Mouse (Mus musculus): ENCODE results near the gene Plaur. TPM values are rescaled to one million over a fixed set of nuclear protein-coding genes. Genes with fewer than 3 reads are reported as not detected.

Plaur gene
- polyA plus RNA-seq, 1 experiment from 2014 or later: 3.5 TPM

DNA sequence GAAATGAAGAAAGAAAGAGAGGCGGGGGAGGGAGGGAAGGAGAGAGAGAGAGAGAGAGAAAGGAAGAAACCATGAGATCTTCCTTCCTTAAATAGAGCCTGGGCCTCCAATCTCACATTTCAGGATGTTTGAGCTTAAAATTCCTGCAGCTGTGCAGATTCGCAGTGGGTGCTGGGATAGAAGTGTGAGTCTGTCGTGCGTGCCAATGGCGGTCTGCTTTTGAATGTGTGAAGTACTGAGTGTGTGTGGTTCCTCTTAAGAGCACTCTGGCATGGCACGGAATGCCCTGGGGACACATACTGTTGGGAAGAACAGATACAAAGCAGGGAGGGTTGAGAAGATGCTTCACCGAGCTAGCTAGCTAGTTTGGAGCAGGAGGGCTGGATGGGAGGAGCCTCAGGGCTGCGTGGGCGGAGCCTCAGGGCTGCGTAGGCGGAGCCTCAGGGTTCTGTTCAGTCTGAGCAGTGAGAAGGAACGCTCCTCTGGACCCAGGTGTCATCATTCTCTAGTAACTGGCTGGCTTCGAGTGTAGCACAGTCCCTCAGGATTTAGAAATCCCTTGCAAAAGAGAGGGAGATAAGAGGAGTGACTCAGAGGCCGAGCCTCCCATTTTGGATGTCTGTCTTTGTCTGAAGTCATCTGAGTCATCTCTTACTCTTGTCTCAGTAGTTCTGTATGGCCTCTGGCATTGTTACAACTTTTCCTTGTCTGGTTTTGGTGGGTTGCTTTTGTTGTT lies 13.3 kb upstream of the Plaur start:
- Histone ChIP-seq H3K27me3 (0 out of 2 replicates have a peak, but pooled peaks cover 3% of the 10 kb centered on the region), H3K27ac (no peak overlapping the region), H3K9me3 (no peaks in the 10 kb centered on the region), H3K4me3 (no peak overlapping the region), H3K36me3 (no peaks in the 10 kb centered on the region), H3K4me2 (replicated peaks) (no peak overlapping the region), H3K9ac (no peak overlapping the region), H3K4me1 (0 out of 2 replicates have a peak, but pooled peaks cover 3% of the 10 kb centered on the region)
- WGBS: 63% methylated on average over 14 of the region's 14 CpGs
- ATAC-seq (ENCODE audit: low FRiP score, low read depth): no peak

DNA sequence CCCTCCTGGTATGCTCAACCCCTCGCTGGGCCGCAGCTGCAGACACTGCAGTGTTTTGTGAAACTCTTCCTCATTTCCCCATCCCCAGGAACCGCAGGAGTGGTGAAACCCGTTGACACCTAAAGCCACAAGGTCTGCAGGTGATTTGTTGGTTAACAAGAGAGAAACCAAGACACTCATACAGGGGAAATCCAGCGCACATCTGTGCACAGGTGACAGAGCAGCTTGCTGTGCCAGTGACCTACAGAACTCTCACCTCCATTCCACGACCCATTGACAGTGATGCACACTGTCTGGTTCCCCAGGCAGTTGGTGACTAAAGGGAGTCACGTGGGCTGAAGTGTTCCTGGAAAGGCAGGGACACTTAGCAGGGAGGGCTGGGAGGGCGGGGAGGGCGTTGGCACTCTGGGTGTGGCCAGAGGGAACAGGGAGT lies 11.7 kb upstream of the Plaur start:
- Histone ChIP-seq H3K27ac (no peak overlapping the region), H3K4me3 (no peak overlapping the region), H3K36me3 (no peaks in the 10 kb centered on the region), H3K9me3 (no peaks in the 10 kb centered on the region), H3K4me1 (0 out of 2 replicates have a peak, but pooled peaks cover 3% of the 10 kb centered on the region), H3K4me2 (replicated peaks) (no peak overlapping the region), H3K27me3 (0 out of 2 replicates have a peak, but pooled peaks cover 3% of the 10 kb centered on the region), H3K9ac (no peak overlapping the region)
- no peak for ATAC-seq (ENCODE audit: low FRiP score, low read depth)
- 57% methylated on average over 9 of the region's 9 CpGs for WGBS

DNA sequence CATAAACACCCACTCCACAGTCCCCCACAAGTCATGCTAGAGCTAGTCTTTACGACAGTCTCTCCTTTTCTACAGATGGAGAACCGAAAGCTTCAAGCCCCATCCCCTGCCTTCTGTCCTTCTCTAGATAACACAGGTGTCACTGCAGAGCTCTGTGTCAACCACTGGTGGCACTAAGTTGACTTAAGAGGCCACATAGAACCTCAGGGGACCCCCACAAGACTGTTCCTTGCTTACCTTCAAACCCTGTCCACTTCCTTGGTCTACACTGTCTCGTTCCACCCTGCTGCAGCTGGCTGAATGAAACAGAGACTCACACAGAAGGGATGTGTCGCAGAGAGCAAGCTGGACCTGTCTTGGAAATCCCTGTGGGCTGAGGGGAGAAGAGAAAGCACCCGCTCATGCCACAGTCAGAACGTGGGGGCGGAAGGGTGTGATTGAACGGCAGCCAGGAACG lies 10.4 kb upstream of the Plaur start, which contains the start of gene Irgc1:
Irgc1 (minus strand) TSS at position 443 of the 457 bp plus-strand sequence.
- Histone ChIP-seq H3K36me3 (no peaks in the 10 kb centered on the region), H3K9ac (no peak within 1 kb of the TSS), H3K4me2 (replicated peaks) (no peak within 1 kb of the TSS), H3K27ac (no peak within 1 kb of the TSS), H3K9me3 (no peaks in the 10 kb centered on the region), H3K27me3 (0 out of 2 replicates have a peak, but pooled peaks cover 3% of the 10 kb centered on the region), H3K4me3 (no peak within 1 kb of the TSS), H3K4me1 (0 out of 2 replicates have a peak, but pooled peaks cover 3% of the 10 kb centered on the region)
- WGBS: 74% methylated on average over 9 of the region's 9 CpGs
- no peak for ATAC-seq (ENCODE audit: low FRiP score, low read depth)

DNA sequence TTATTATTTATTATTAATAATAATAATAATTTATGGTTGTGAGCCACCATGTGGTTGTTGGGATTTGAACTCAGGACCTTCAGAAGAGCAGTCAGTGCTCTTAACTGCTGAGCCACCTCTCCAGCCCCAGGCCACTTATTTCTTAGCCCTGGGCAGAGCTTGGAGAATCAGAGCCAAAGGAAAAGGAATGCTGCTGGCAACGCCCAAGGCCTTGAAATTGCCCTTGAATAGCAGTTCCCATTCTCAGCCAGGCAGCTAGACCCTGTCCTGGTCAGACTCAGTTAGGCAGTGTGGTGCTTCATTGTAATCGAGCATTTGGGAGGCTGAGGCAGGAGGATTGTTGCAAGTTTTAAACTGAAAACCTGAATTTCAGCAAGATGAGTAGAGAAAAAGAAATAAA lies 8.1 kb upstream of the Plaur start:
- no peak for ATAC-seq (ENCODE audit: low FRiP score, low read depth)
- H3K4me2 ChIP-seq (replicated peaks): no peak overlapping the region
- 69% methylated on average over 2 of the region's 2 CpGs for WGBS
- H3K4me1 ChIP-seq: 0 out of 2 replicates have a peak, but pooled peaks cover 3% of the 10 kb centered on the region
- H3K4me3 ChIP-seq: no peak overlapping the region
- H3K9me3 ChIP-seq: no peaks in the 10 kb centered on the region
- no peak overlapping the region for H3K9ac ChIP-seq
- 0 out of 2 replicates have a peak, but pooled peaks cover 3% of the 10 kb centered on the region for H3K27me3 ChIP-seq
- H3K27ac ChIP-seq: no peak overlapping the region
- H3K36me3 ChIP-seq: no peaks in the 10 kb centered on the region

DNA sequence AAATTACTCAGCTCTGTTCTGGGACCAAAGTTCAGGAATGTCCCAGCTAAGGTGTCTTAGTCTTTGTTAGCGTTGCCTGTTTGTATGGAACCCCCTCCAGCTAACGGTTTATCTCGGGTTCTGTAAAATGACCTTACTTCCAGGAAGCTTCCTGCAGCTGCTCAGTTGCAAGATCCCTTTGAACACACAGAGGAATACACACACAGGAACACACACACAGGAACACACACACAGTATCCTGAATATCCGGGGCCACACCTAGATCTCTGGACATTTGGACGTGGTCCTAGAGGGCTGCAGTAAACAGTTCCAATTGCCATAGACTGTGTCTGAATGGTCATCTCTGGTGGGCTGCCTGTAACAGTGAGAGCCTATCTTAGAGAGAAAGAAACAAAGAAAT lies 6.6 kb upstream of the Plaur start:
- no peak for ATAC-seq (ENCODE audit: low FRiP score, low read depth)
- Histone ChIP-seq H3K4me3 (no peak overlapping the region), H3K4me2 (replicated peaks) (no peak overlapping the region), H3K9ac (no peak overlapping the region), H3K4me1 (0 out of 2 replicates have a peak, but pooled peaks cover 3% of the 10 kb centered on the region), H3K27ac (no peak overlapping the region), H3K36me3 (no peaks in the 10 kb centered on the region), H3K9me3 (no peaks in the 10 kb centered on the region), H3K27me3 (0 out of 2 replicates have a peak, but pooled peaks cover 6% of the 10 kb centered on the region)
- 78% methylated on average over 5 of the region's 5 CpGs for WGBS

DNA sequence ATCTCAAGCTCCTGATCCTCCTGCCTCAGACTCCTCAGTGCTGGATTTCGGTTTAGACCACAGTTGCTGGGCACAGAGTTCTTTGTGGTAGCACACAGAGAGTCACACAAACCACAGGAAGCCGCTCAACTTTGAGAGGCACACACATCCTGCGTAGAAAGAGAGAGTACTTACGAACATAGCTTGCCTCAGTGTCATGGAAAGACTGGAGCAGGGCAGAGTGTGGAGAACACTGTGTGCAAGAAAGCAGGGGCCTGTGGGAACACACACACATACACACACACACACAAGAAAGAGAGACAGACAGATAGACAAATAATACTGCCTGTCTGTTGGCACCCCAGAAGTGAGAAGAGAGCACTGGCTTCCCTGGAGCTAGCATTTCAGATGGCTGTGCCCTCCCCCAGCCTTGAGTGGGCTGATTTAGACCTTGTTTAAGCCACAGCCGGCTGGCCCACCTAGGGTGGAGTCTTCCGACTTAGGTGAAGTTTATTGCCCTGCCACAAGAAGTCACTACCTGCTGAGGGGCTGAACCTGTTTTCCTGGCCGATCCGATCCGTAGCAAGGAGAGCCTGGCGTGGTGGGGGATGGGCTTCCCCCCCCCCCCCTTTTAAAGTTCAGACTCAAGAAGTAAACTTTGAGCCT lies 4.4 kb upstream of the Plaur start:
- no peaks in the 10 kb centered on the region for H3K36me3 ChIP-seq
- H3K27me3 ChIP-seq: peaks cover 10% of the 10 kb centered on the region; the same call in 1 of the 2 replicates
- no peaks in the 10 kb centered on the region for H3K9me3 ChIP-seq
- no peak for ATAC-seq (ENCODE audit: low FRiP score, low read depth)
- H3K9ac ChIP-seq: no peak overlapping the region
- peaks cover 9% of the 10 kb centered on the region for H3K4me1 ChIP-seq
- H3K27ac ChIP-seq: no peak overlapping the region
- 48% methylated on average over 10 of the region's 10 CpGs for WGBS
- no peak overlapping the region for H3K4me2 ChIP-seq (replicated peaks)
- H3K4me3 ChIP-seq: no peak overlapping the region

DNA sequence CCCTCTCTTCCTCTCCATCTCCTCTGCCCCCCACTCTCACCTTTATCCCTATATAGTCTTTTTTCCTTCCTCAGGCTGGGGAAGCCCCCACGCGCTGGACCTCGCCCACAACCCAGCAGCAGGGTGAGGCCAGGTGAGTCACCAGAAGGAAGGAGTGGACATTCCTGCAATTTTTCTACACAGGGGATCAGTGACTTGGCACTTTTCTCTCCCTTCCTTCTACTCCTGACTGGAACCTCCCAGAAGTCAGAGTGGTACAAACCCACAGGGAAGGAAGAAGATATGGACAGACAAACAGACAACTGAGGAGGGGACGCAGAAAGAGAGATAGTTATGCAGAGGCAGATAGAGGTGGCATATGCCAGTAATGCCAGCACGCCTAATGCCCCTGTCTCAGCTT lies 2.8 kb upstream of the Plaur start:
- 85% methylated on average over 5 of the region's 5 CpGs for WGBS
- H3K9me3 ChIP-seq: no peaks in the 10 kb centered on the region
- H3K27ac ChIP-seq: no peak overlapping the region
- H3K27me3 ChIP-seq: peaks cover 10% of the 10 kb centered on the region; the same call in 1 of the 2 replicates
- H3K4me2 ChIP-seq (replicated peaks): no peak overlapping the region
- H3K36me3 ChIP-seq: no peaks in the 10 kb centered on the region
- no peak for ATAC-seq (ENCODE audit: low FRiP score, low read depth)
- H3K9ac ChIP-seq: no peak overlapping the region
- H3K4me3 ChIP-seq: no peak overlapping the region
- H3K4me1 ChIP-seq: peaks cover 10% of the 10 kb centered on the region

DNA sequence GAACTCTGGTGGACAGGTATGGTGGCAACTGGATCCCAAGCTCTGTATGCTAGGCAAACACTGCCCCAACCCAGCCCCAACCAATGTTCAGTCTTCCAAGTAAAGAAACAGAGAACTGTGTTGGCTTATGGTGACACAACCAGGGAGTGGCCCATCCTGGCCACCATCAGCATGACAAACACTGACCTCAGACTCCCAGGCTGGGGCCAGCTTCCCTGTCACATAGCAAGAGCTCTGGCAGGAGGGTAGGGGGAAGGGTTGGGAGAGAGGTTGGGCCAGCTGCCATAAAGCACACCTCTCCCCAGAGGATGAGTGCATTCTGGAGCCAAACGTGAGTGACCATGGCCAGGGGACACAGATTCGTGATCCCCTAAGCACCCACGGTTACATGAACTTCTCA lies 2.4 kb upstream of the Plaur start:
- Histone ChIP-seq H3K4me1 (peaks cover 10% of the 10 kb centered on the region), H3K36me3 (no peaks in the 10 kb centered on the region), H3K9me3 (no peaks in the 10 kb centered on the region), H3K27me3 (peaks cover 10% of the 10 kb centered on the region; the same call in 1 of the 2 replicates), H3K4me2 (replicated peaks) (no peak overlapping the region), H3K9ac (no peak overlapping the region), H3K4me3 (no peak overlapping the region), H3K27ac (no peak overlapping the region)
- WGBS: 54% methylated on average over 3 of the region's 3 CpGs
- no peak for ATAC-seq (ENCODE audit: low FRiP score, low read depth)

DNA sequence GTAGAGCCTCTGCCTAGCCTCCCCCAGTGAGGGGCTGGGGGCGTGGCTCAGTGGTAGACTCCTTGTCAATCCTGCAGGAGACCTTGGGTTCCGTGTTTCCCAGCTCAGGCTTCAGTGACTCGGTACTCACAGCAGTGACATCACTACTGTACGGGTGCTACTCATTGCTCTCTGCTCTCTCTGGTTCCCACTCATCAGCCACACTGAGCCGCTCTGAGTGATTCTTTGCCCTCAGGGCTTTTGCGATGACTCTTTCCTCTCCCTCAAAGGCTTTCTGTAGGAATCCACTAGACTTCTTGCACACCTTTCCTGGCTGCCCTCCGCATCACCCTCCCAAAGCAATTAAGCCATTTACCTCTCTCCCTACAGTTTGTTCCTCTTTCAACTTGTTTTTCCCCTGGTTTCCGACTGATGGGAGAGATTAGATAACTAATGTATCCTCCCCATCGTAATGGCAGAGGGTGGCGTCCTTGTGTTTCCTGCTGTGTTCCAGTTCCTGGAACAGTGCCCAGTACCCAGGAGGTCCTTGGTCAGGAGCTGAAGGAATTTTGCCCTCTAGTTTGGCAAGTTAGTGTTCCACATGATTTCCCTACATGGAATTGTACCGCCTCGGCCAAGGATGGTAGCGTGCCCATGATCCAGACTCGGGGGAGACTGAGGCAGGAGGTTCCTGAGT lies 770 bp upstream of the Plaur start:
- H3K9me3 ChIP-seq: no peaks in the 10 kb centered on the region
- no peak overlapping the region for H3K9ac ChIP-seq
- no peak overlapping the region for H3K4me3 ChIP-seq
- peaks cover 10% of the 10 kb centered on the region for H3K4me1 ChIP-seq
- peaks cover 10% of the 10 kb centered on the region; the same call in 1 of the 2 replicates for H3K27me3 ChIP-seq
- no peak overlapping the region for H3K27ac ChIP-seq
- no peak for ATAC-seq (ENCODE audit: low FRiP score, low read depth)
- WGBS: 56% methylated on average over 14 of the region's 14 CpGs
- H3K4me2 ChIP-seq (replicated peaks): no peak overlapping the region
- H3K36me3 ChIP-seq: no peaks in the 10 kb centered on the region

DNA sequence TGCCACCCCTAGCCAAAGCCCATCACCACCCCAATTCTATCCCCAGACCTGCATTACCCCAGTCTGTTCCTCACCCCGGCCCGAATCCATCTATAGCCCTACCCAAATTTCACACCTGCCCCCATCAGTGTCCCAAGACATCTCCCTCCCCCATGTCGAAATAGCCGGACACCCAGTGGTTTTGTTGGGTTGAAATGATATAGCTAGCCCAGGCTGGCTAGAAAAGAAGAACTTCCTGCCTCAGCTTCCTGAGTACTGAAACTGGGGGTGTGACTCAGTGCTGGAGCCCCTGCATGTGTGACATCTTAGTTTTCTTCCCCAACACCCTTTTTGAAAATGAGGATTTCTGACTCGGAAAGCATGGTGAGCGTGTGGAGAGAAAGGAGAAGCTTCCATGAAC lies 4.6 kb downstream of the Plaur start:
- Histone ChIP-seq H3K27me3 (peaks cover 7% of the 10 kb centered on the region; the same call in 1 of the 2 replicates), H3K4me1 (peaks cover 10% of the 10 kb centered on the region), H3K9ac (no peak overlapping the region), H3K4me2 (replicated peaks) (no peak overlapping the region), H3K9me3 (peaks cover 6% of the 10 kb centered on the region; the same call in 1 of the 2 replicates), H3K27ac (no peak overlapping the region), H3K4me3 (no peak overlapping the region), H3K36me3 (no peaks in the 10 kb centered on the region)
- 85% methylated on average over 6 of the region's 6 CpGs for WGBS
- ATAC-seq (ENCODE audit: low FRiP score, low read depth): no peak

DNA sequence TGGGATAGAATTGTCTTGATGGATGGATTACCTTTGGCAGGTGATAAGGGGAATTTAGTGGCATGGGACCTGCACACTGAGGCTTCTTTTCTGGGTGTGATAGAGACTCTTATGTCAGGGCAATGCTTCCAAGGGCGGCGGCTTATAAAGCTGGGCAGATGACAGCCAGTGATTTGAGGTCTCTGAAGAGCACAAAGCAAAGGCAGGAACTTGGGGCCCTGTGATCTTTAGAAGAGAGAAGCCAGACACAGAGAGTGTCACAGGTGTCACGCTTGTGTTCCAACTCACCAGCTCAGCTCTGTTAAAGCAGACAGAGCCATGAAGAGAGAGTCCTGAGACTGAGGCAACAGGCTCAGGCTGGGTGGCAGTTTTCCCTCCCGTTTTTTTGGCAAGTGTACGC lies 5.6 kb downstream of the Plaur start:
- peaks cover 6% of the 10 kb centered on the region; the same call in 1 of the 2 replicates for H3K9me3 ChIP-seq
- 78% methylated on average over 5 of the region's 5 CpGs for WGBS
- H3K36me3 ChIP-seq: no peaks in the 10 kb centered on the region
- no peak overlapping the region for H3K4me3 ChIP-seq
- no peaks in the 10 kb centered on the region for H3K27me3 ChIP-seq
- no peak overlapping the region for H3K9ac ChIP-seq
- ATAC-seq (ENCODE audit: low FRiP score, low read depth): no peak
- H3K4me1 ChIP-seq: peaks cover 3% of the 10 kb centered on the region; the same call in 1 of the 2 replicates
- H3K27ac ChIP-seq: no peak overlapping the region
- H3K4me2 ChIP-seq (replicated peaks): no peak overlapping the region

DNA sequence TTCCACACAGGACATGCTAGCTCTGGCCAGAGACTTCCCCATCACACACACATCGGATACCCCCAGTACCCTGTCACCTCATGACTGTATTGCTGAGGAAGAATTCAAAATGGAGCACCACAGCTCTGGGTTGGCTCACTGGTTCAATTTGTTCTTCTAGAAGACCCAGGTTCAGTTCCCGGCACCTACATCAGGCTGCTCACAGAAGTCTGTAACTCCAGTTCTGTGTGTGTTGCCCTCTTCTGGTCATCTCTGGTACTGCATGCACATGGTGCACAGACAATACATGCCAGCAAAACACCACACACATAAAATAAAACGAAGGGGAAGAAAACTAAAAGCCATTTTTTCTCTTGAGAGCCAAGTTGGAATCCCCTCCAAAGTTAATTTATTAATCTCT lies 6.8 kb downstream of the Plaur start:
- peaks cover 6% of the 10 kb centered on the region; the same call in 1 of the 2 replicates for H3K9me3 ChIP-seq
- no peak overlapping the region for H3K9ac ChIP-seq
- ATAC-seq (ENCODE audit: low FRiP score, low read depth): no peak
- H3K4me1 ChIP-seq: no peaks in the 10 kb centered on the region
- H3K36me3 ChIP-seq: no peaks in the 10 kb centered on the region
- 81% methylated on average over 3 of the region's 3 CpGs for WGBS
- no peak overlapping the region for H3K4me2 ChIP-seq (replicated peaks)
- no peaks in the 10 kb centered on the region for H3K27me3 ChIP-seq
- H3K27ac ChIP-seq: no peak overlapping the region
- H3K4me3 ChIP-seq: no peak overlapping the region

Data from limb, embryonic 13.5 days (tissue).